22 mouse cellular contexts compared by ENCODE assay signal in genomic region chr8:119630841-119631240, GRCm38 (mm10). TPM values are rescaled to one million over a fixed set of nuclear protein-coding genes. Genes with fewer than 3 reads are reported as not detected.
DNase-seq lines count a peak whose midpoint lies in the region; ATAC-seq lines count a peak whose summit lies in the region.
"Had no signal": no experiment of that assay in that cellular context is flagged by ENCODE, and none has a peak within 500 bp of the region (broad histone marks: within the 10 kb centered on the region; RNA-seq: fewer than 3 reads in every experiment).

No protein-coding gene starts in this region.

- no peak overlapping the region for H3K4me3 ChIP-seq in embryonic facial prominence, embryonic 10.5 days
- no peak overlapping the region for H3K4me3 ChIP-seq in midbrain, embryonic 13.5 days (replicated peaks)
- H3K4me3 ChIP-seq: embryonic facial prominence, embryonic 15.5 days; left cerebral cortex, adult 2 months; limb, embryonic 12.5 days; liver, embryonic 13.5 days; lung, embryonic 15.5 days had no signal

- peaks cover 83% of the 10 kb centered on the region for H3K4me1 ChIP-seq in embryonic facial prominence, embryonic 10.5 days
- H3K4me1 ChIP-seq in midbrain, embryonic 13.5 days (replicated peaks), result peaks cover 36% of the 10 kb centered on the region

- peak; percentile 40 for DNase-seq in embryo, embryonic 10 days (ENCODE audit: low spot score)
- DNase-seq in embryo, embryonic 9.5 days (ENCODE audit: extremely low spot score), result no peak
- peak; percentile 69 for DNase-seq in MN1 (ENCODE audit: low spot score)
- DNase-seq in embryonic facial prominence, embryonic 10.5 days (ENCODE audit: low spot score), result no peak
- DNase-seq in urinary bladder, postnatal 25 days (ENCODE audit: low spot score), result no peak
- DNase-seq in testis, postnatal 10 days (ENCODE audit: low spot score), result no peak
- DNase-seq: B cell, adult 2 months; cerebellum, adult 18-20 months; cerebellum, postnatal 36 days; heart, adult 11 months; kidney, adult 11 months; kidney, postnatal 14 days; liver, embryonic 13.5 days; thymus, postnatal 4 days had no signal

- H3K36me3 ChIP-seq in embryonic facial prominence, embryonic 10.5 days (replicated peaks), result no peaks in the 10 kb centered on the region
- no peaks in the 10 kb centered on the region for H3K36me3 ChIP-seq in midbrain, embryonic 13.5 days
- H3K36me3 ChIP-seq: embryonic facial prominence, embryonic 15.5 days; limb, embryonic 12.5 days; liver, embryonic 13.5 days; lung, embryonic 15.5 days had no signal

- H3K4me2 ChIP-seq in midbrain, embryonic 13.5 days (replicated peaks), result no peak overlapping the region
- H3K4me2 ChIP-seq: embryonic facial prominence, embryonic 15.5 days; limb, embryonic 12.5 days; liver, embryonic 13.5 days; lung, embryonic 15.5 days had no signal

- peak overlapping the region; percentile 30; the same call in 1 of the 2 replicates for H3K27ac ChIP-seq in embryonic facial prominence, embryonic 10.5 days (replicated peaks)
- H3K27ac ChIP-seq in midbrain, embryonic 13.5 days, result peak overlapping the region; percentile 30; the same call in 1 of the 2 replicates
- H3K27ac ChIP-seq: embryonic facial prominence, embryonic 15.5 days; left cerebral cortex, adult 2 months; limb, embryonic 12.5 days; liver, embryonic 13.5 days; lung, embryonic 15.5 days had no signal

- ATAC-seq in midbrain, embryonic 13.5 days, result peak; percentile 64
- ATAC-seq: activated CD4-positive, CD25-positive, alpha-beta regulatory T cell, adult 4 months had no signal

- H3K9ac ChIP-seq in midbrain, embryonic 13.5 days (replicated peaks), result no peak overlapping the region
- H3K9ac ChIP-seq: embryonic facial prominence, embryonic 15.5 days; limb, embryonic 12.5 days; liver, embryonic 13.5 days; lung, embryonic 15.5 days had no signal

- WGBS in embryonic facial prominence, embryonic 10.5 days, result 38% methylated on average over 3 of the region's 3 CpGs
- 43% methylated on average over 3 of the region's 3 CpGs for WGBS in midbrain, embryonic 13.5 days

- H3K27me3 ChIP-seq in embryonic facial prominence, embryonic 10.5 days (replicated peaks; ENCODE audit: low read depth, poor library complexity, severe bottlenecking), result peaks cover 61% of the 10 kb centered on the region
- H3K27me3 ChIP-seq in midbrain, embryonic 13.5 days, result peaks cover 26% of the 10 kb centered on the region

- no peaks in the 10 kb centered on the region for H3K9me3 ChIP-seq in embryonic facial prominence, embryonic 10.5 days
- H3K9me3 ChIP-seq in midbrain, embryonic 13.5 days, result no peaks in the 10 kb centered on the region
- H3K9me3 ChIP-seq: embryonic facial prominence, embryonic 15.5 days; limb, embryonic 12.5 days; liver, embryonic 13.5 days; lung, embryonic 15.5 days had no signal

RNA-seq across cellular contexts. Expression of gene Kcng4, which starts 4.6 kb away (rescaled TPM):
- 0.22 and 0.47 TPM in 2 replicates for polyA plus RNA-seq in embryonic facial prominence, embryonic 10.5 days (2016; fragmentation: Nextera tagmentation; extraction: Ambion mirVana)
- polyA plus RNA-seq in midbrain, embryonic 13.5 days (2015; fragmentation: Nextera tagmentation; extraction: Ambion mirVana), result 0.08 and 0.47 TPM in 2 replicates
- polyA plus RNA-seq: activated CD4-positive, CD25-positive, alpha-beta regulatory T cell, adult 4 months; heart, embryonic 14.5 days; liver, embryonic 13.5 days had no signal

RNA-seq across cellular contexts. Expression of gene Adad2, which starts 18.3 kb away (rescaled TPM):
- 0.27 TPM in 1 of 2 replicates, not detected in the other for polyA plus RNA-seq in embryonic facial prominence, embryonic 10.5 days (2016; fragmentation: Nextera tagmentation; extraction: Ambion mirVana)
- polyA plus RNA-seq in midbrain, embryonic 13.5 days (2015; fragmentation: Nextera tagmentation; extraction: Ambion mirVana), result not detected in 2 replicates
- polyA plus RNA-seq: activated CD4-positive, CD25-positive, alpha-beta regulatory T cell, adult 4 months; forebrain, embryonic 11.5 days; heart, embryonic 14.5 days; liver, embryonic 13.5 days; lung, embryonic 15.5 days had no signal

RNA-seq across cellular contexts. Expression of gene Taf1c, which starts 25.8 kb away (rescaled TPM):
- 15.7 and 17.8 TPM in 2 replicates for polyA plus RNA-seq in embryonic facial prominence, embryonic 10.5 days (2016; fragmentation: Nextera tagmentation; extraction: Ambion mirVana)
- polyA plus RNA-seq in midbrain, embryonic 13.5 days (2015; fragmentation: Nextera tagmentation; extraction: Ambion mirVana), result 14.9 and 15.1 TPM in 2 replicates

RNA-seq across cellular contexts. Expression of gene Wfdc1, which starts 35.3 kb away (rescaled TPM):
- polyA plus RNA-seq in embryonic facial prominence, embryonic 10.5 days (2016; fragmentation: Nextera tagmentation; extraction: Ambion mirVana), result 3.8 and 4.5 TPM in 2 replicates
- polyA plus RNA-seq in midbrain, embryonic 13.5 days (2015; fragmentation: Nextera tagmentation; extraction: Ambion mirVana), result 2.0 and 2.1 TPM in 2 replicates
- polyA plus RNA-seq: activated CD4-positive, CD25-positive, alpha-beta regulatory T cell, adult 4 months; limb, embryonic 12.5 days had no signal

RNA-seq across cellular contexts. Expression of gene Dnaaf1, which starts 55.8 kb away (rescaled TPM):
- 0.11 and 0.15 TPM in 2 replicates for polyA plus RNA-seq in embryonic facial prominence, embryonic 10.5 days (2016; fragmentation: Nextera tagmentation; extraction: Ambion mirVana)
- polyA plus RNA-seq in midbrain, embryonic 13.5 days (2015; fragmentation: Nextera tagmentation; extraction: Ambion mirVana), result 0.12 and 0.15 TPM in 2 replicates
- polyA plus RNA-seq: activated CD4-positive, CD25-positive, alpha-beta regulatory T cell, adult 4 months; forebrain, embryonic 11.5 days; limb, embryonic 12.5 days had no signal

Comparison
In these comparisons a context has a peak if more than half of its experiments do, and no peak if none do; other contexts are left out.
1. DNase-seq: peak in embryo, embryonic 10 days (single experiment) and MN1 (single experiment); none in embryo, embryonic 9.5 days (single experiment), embryonic facial prominence, embryonic 10.5 days (single experiment), urinary bladder, postnatal 25 days (single experiment) and testis, postnatal 10 days (single experiment).